Mouse (Mus musculus) heart, adult 2 months (tissue): ENCODE measurements at regions not wholly inside any gene's neighbourhood (a gene's known extent, or its start where the extent isn't known, plus 50 kb on each side); places are given as distances from the start of the nearest gene placed in this dataset.

Experiments used
- CTCF ChIP-seq: fragments of 200-600 bp; IDR thresholded peaks from 2 replicates; pipeline ENCODE4 v1.8.1; 2022; ENCODE audit warnings: antibody characterized with exemption, mild to moderate bottlenecking, moderate library complexity
- EP300 ChIP-seq: fragments of 200-500 bp; IDR thresholded peaks from 2 replicates; pipeline ENCODE4 v1.6.1; 2011; ENCODE audit warnings: low read depth, low read length, control low read depth; ENCODE audit not compliant: insufficient read depth
- POLR2A ChIP-seq: fragments of 200-500 bp; IDR thresholded peaks from 2 replicates; pipeline ENCODE4 v1.6.1; 2011; ENCODE audit warnings: mild to moderate bottlenecking, low read depth, low read length, control low read depth; ENCODE audit not compliant: insufficient read depth

DNA sequence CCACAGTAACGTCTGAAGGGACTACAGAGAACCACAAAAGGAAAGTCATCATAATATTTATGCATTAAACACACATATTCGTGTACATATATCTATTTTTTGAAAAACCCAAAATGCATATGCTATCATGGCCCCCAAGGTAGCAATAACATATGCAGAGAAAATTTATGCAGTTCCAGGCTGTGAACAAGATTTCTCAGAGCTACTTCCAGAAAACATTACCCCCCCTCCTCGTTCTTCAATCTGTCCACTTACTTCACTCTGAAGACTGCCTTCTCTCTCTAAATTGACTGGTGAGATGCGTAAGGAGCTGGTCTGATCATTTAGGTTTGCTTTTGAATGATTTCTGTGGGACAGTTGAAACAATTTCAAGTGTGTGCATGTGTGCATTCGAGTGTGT, 369.3 kb upstream of the Zeb2 start:
- TF ChIP-seq POLR2A = no peak
- no peak for TF ChIP-seq EP300
- no peak for TF ChIP-seq CTCF
